Mouse (Mus musculus) forebrain, embryonic 13.5 days (tissue): ENCODE data around the gene Akap14. TPM values are rescaled to one million over a fixed set of nuclear protein-coding genes. Genes with fewer than 3 reads are reported as not detected.
A peak's percentile ranks its signal among the peaks of the same experiment; 100 is the strongest.
"Not testable (repeated sequence)": the region's sequence is repeated elsewhere in the genome, so short reads cannot be mapped to it uniquely, and the experiment has no call there.

Experiments
- ATAC-seq: fragments of 200-750 bp; cut with Nextera tagmentation; 2 replicates; pipeline ENCODE4 v1.8.0; 2017
- H3K27ac ChIP-seq: fragments of 300-500 bp; sonication (generic); 2 replicates; pipeline ENCODE4 v1.5.1; 2015; ENCODE audit warnings: inconsistent platforms, mild to moderate bottlenecking, moderate library complexity
- H3K27me3 ChIP-seq: fragments of 300-500 bp; sonication (generic); 2 replicates; pipeline ENCODE4 v1.6.1; 2015; ENCODE audit warnings: mild to moderate bottlenecking, inconsistent platforms
- H3K36me3 ChIP-seq: fragments of 300-500 bp; sonication (generic); 2 replicates; pipeline ENCODE4 v1.6.1; 2015; ENCODE audit warnings: mild to moderate bottlenecking, inconsistent platforms; ENCODE audit not compliant: poor library complexity, severe bottlenecking
- H3K4me1 ChIP-seq: fragments of 300-500 bp; sonication (generic); 2 replicates; pipeline ENCODE4 v1.6.1; 2015; ENCODE audit warnings: inconsistent platforms
- H3K4me2 ChIP-seq: fragments of 300-500 bp; sonication (generic); 2 replicates; pipeline ENCODE4 v1.6.1; 2015; ENCODE audit warnings: inconsistent platforms, mild to moderate bottlenecking, moderate library complexity
- H3K4me3 ChIP-seq: fragments of 300-500 bp; sonication (generic); 2 replicates; pipeline ENCODE4 v1.5.1; 2015; ENCODE audit warnings: mild to moderate bottlenecking, inconsistent platforms
- H3K9ac ChIP-seq: fragments of 300-500 bp; sonication (generic); 2 replicates; pipeline ENCODE4 v1.6.1; 2015; ENCODE audit warnings: mild to moderate bottlenecking, inconsistent platforms
- H3K9me3 ChIP-seq: fragments of 300-500 bp; sonication (generic); replicated peaks from 2 replicates; pipeline ENCODE4 v1.6.1; 2016; ENCODE audit warnings: inconsistent platforms
- WGBS: fragments of 180-500 bp; shearing (Covaris S2); methylation state at CpG from one replicate; pipeline ENCODE4 v1.1.7; 2015; 5-methylcytosine and 5-hydroxymethylcytosine counted together
- polyA plus RNA-seq: library from polyadenylated mRNA; unstranded; fragments of >200 nt; fragmentation: Nextera tagmentation; extraction: Ambion mirVana; gene quantifications from 2 replicates; pipeline ENCODE4 v1.2.1, GENCODE M21; 2015

The Akap14 gene
- 0.13 and 0.27 TPM in 2 replicates for polyA plus RNA-seq

DNA sequence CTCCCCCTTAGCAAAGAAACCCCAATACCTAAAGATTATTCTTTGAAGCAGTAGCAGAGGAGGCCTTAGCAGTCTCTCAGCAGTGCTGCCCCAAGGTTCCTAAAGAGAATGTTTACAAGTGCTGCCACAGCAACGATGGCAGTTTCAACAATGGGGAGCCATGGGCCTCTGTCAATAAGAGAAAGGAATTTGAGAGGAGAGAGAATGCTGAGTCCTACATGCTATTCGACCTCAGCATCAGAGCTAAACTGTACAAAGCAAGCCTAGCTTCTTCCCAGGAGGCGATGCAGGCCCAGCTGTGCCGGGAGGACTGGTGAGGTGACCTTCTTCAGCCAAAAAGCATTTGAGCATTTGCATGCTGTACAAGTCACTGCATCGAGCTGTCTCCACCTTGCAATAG lies at the start of gene Akap14:
Gene Akap14 (minus strand): TSS at position 101 of the 400 bp plus-strand sequence.
- Histone ChIP-seq H3K27ac (no peak within 1 kb of the TSS), H3K4me3 (no peak within 1 kb of the TSS), H3K4me1 (no peaks in the 10 kb centered on the region), H3K36me3 (no peaks in the 10 kb centered on the region), H3K4me2 (no peak within 1 kb of the TSS), H3K27me3 (no peaks in the 10 kb centered on the region), H3K9ac (no peak within 1 kb of the TSS), H3K9me3 (no peaks in the 10 kb centered on the region)
- WGBS, result 40% methylated on average over 5 of the region's 5 CpGs
- ATAC-seq, result no peak

- Histone ChIP-seq H3K9me3 (no peaks in the 10 kb centered on the region), H3K4me3 (no peak within 1 kb of the TSS), H3K4me1 (no peaks in the 10 kb centered on the region), H3K27me3 (no peaks in the 10 kb centered on the region), H3K36me3 (no peaks in the 10 kb centered on the region), H3K9ac (no peak within 1 kb of the TSS), H3K27ac (no peak within 1 kb of the TSS), H3K4me2 (no peak within 1 kb of the TSS)
- ATAC-seq, result no peak
- WGBS, result 90% methylated on average over 10 of the region's 10 CpGs
Measured at GRCm38 (mm10) chrX:37210941-37211340, 42.3 kb upstream of the Akap14 start, which contains the start of gene Gm9. Gm9 (minus strand) TSS chrX:37211041.

DNA sequence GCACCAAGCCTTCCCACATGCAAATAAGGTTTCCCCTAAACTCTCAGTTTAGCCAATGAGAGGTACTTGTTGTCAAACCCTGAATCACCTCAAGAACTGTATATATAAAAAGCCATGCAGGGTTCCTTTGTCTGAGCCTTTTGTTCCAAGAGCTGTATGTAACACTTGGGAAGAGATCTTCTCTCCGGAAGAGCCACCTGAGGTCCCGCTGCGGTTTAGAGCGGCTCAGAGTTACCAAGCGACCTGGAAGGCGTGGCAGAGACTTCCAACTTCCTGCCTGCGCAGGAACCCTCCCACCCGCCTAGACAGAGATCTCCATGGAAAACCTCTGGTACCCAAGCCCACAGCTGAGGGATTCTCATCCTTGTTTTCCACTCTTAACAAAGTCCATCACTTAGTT lies 30.0 kb upstream of the Akap14 start:
- H3K4me3 ChIP-seq, result no peak overlapping the region
- WGBS, result 74% methylated on average over 8 of the region's 8 CpGs
- H3K4me1 ChIP-seq, result no peaks in the 10 kb centered on the region
- no peak overlapping the region for H3K9ac ChIP-seq
- H3K27me3 ChIP-seq, result no peaks in the 10 kb centered on the region
- no peaks in the 10 kb centered on the region for H3K36me3 ChIP-seq
- no peak overlapping the region for H3K4me2 ChIP-seq
- no peak for ATAC-seq
- H3K9me3 ChIP-seq, result no peaks in the 10 kb centered on the region
- no peak overlapping the region for H3K27ac ChIP-seq

DNA sequence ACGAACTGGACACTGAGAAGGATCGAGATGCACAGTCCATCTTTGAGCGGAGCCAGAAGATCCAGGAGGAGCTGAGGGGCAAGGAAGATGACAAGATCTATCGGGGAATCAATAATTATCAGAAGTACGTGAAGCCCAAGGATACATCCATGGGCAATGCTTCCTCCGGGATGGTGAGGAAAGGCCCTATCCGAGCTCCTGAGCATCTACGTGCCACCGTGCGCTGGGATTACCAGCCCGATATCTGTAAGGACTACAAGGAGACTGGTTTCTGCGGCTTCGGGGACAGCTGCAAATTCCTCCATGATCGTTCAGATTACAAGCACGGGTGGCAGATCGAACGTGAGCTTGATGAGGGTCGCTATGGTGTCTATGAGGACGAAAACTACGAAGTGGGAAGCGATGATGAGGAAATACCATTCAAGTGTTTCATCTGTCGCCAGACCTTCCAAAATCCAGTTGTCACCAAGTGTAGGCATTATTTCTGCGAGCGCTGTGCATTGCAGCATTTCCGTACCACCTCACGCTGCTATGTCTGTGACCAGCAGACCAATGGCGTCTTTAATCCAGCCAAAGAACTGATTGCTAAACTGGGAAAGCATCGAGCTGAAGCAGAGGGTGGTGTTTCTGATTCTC lies 23.2 kb upstream of the Akap14 start:
- 20% methylated on average over 28 of the region's 28 CpGs for WGBS
- Histone ChIP-seq H3K4me3 (peak overlapping the region; percentile 53), H3K9me3 (no peaks in the 10 kb centered on the region), H3K36me3 (0 out of 2 replicates have a peak, but pooled peaks cover 3% of the 10 kb centered on the region), H3K27me3 (no peaks in the 10 kb centered on the region), H3K4me1 (peaks cover 3% of the 10 kb centered on the region; the same call in 1 of the 2 replicates), H3K27ac (peak overlapping the region; percentile 48; the same call in 1 of the 2 replicates), H3K9ac (peak overlapping the region; percentile 65), H3K4me2 (peak overlapping the region; percentile 63)
- peak; percentile 46 for ATAC-seq

- Histone ChIP-seq H3K4me1 (peaks cover 3% of the 10 kb centered on the region; the same call in 1 of the 2 replicates), H3K27me3 (no peaks in the 10 kb centered on the region), H3K27ac (peak within 1 kb of the TSS; percentile 48; the same call in 1 of the 2 replicates), H3K4me3 (peak within 1 kb of the TSS; percentile 53), H3K36me3 (0 out of 2 replicates have a peak, but pooled peaks cover 3% of the 10 kb centered on the region), H3K4me2 (peak within 1 kb of the TSS; percentile 63), H3K9ac (peak within 1 kb of the TSS; percentile 65), H3K9me3 (no peaks in the 10 kb centered on the region)
- peak; percentile 93 for ATAC-seq
- 20% methylated on average over 61 of the region's 63 CpGs for WGBS
Measured at GRCm38 (mm10) chrX:37191105-37191743, 22.6 kb upstream of the Akap14 start, which contains the start of the genes Ndufa1 and Rnf113a1. Ndufa1 (minus strand) TSS chrX:37191163. Rnf113a1 (plus strand) TSS chrX:37191245.

DNA sequence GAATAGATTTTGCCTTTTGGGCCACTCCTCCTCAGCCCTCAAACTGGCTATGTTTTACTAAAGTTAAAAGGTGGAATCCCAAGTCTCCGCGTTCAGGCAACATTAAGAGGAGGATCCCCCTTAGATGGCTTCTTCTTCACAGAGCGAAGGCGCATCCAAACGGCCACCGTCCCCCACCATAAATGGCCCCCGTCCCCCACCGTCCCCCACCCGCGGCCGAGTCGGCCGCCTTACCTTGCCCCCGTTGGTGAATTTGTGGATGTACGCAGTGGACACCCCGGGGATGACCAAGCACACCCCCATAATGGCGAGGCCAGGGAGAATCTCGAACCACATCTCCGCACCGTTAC lies 22.1 kb upstream of the Akap14 start:
- WGBS, result 15% methylated on average over 19 of the region's 20 CpGs
- H3K4me3 ChIP-seq, result peak overlapping the region; percentile 53
- H3K9ac ChIP-seq, result peak overlapping the region; percentile 65
- peak overlapping the region; percentile 63 for H3K4me2 ChIP-seq
- no peaks in the 10 kb centered on the region for H3K27me3 ChIP-seq
- H3K9me3 ChIP-seq, result no peaks in the 10 kb centered on the region
- 0 out of 2 replicates have a peak, but pooled peaks cover 3% of the 10 kb centered on the region for H3K36me3 ChIP-seq
- peaks cover 3% of the 10 kb centered on the region; the same call in 1 of the 2 replicates for H3K4me1 ChIP-seq
- H3K27ac ChIP-seq, result no peak overlapping the region
- no peak for ATAC-seq

DNA sequence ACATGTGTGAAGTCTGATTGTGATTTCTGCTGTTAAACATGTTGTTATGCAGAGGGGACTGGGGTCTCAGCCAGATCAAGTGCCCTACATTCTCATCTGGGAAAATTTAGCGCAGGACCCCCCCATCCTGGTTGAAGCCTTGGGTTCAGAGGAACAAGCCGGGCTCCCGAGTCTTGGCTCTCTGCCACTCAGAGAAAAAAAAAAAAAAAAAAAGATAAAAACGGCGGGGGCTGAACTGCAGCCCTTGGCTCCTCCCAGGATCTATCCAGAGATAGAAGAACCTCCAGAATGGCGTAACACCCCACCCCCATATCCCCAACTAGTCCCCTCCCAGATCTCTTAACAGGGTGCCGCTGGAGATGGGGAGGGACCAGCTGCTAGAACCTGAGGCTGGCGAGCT lies 15.8 kb upstream of the Akap14 start:
- not testable (repeated sequence) for H3K27me3 ChIP-seq, H3K27ac ChIP-seq, H3K4me1 ChIP-seq, H3K4me3 ChIP-seq, H3K4me2 ChIP-seq, H3K9me3 ChIP-seq, H3K36me3 ChIP-seq, ATAC-seq, H3K9ac ChIP-seq
- WGBS, result 62% methylated on average over 6 of the region's 8 CpGs

- Histone ChIP-seq H3K27ac (no peak overlapping the region), H3K4me2 (no peak overlapping the region), H3K36me3 (no peaks in the 10 kb centered on the region), H3K9ac (no peak overlapping the region), H3K4me3 (no peak overlapping the region), H3K27me3 (no peaks in the 10 kb centered on the region), H3K4me1 (no peaks in the 10 kb centered on the region), H3K9me3 (no peaks in the 10 kb centered on the region)
- 34% methylated on average over 3 of the region's 3 CpGs for WGBS
- no peak for ATAC-seq
Measured at GRCm38 (mm10) chrX:37167085-37167484, 1.6 kb downstream of the Akap14 start.

- ATAC-seq, result no peak
- H3K9me3 ChIP-seq, result no peaks in the 10 kb centered on the region
- no peak overlapping the region for H3K9ac ChIP-seq
- no peak overlapping the region for H3K4me2 ChIP-seq
- WGBS, result 76% methylated on average over 18 of the region's 18 CpGs
- H3K4me3 ChIP-seq, result no peak overlapping the region
- H3K4me1 ChIP-seq, result no peaks in the 10 kb centered on the region
- no peaks in the 10 kb centered on the region for H3K36me3 ChIP-seq
- H3K27ac ChIP-seq, result no peak overlapping the region
- H3K27me3 ChIP-seq, result no peaks in the 10 kb centered on the region
Measured at GRCm38 (mm10) chrX:37163115-37163514, 5.5 kb downstream of the Akap14 start.

DNA sequence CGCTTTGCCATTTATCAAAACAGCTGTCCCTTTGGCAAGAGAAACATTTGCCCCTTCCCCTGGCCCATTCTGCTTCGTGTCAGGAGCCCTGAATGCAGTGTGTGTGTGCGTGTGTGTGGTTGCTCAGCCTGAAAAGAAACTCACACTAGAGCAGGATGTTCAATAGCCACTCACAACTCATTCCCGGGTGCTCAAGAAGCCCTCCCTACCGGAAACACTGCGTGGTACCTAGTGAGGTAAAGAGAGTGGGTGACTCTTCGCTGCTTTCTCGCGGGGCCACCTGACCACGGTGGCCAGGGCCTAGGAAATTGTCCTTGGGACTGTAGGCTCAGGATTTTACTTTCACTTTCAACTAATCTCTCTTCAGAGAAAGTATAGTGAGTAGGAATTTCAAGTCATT lies 7.5 kb downstream of the Akap14 start:
- Histone ChIP-seq H3K36me3 (peaks cover 4% of the 10 kb centered on the region; the same call in 1 of the 2 replicates), H3K4me2 (no peak overlapping the region), H3K4me1 (no peaks in the 10 kb centered on the region), H3K27me3 (no peaks in the 10 kb centered on the region), H3K4me3 (no peak overlapping the region), H3K9ac (no peak overlapping the region), H3K27ac (no peak overlapping the region), H3K9me3 (no peaks in the 10 kb centered on the region)
- 81% methylated on average over 10 of the region's 10 CpGs for WGBS
- no peak for ATAC-seq

DNA sequence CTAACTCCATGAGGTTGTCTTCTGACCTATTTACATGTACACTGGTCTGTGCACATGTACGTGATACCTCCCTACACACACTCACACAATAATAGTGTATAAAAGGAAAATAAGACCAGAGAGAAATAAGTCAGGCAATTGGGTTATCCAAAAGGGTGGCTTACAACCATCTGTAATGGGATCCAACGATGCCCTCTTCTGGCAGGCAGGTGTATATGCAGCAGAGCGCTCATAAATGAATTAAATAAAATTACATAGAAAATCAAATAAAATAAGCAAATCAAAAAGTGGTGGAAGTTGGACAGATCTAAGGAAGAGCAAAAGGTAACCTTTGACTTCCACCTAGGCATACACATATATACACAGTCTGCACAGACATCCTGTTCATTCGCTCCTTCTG lies 10.8 kb downstream of the Akap14 start:
- no peak overlapping the region for H3K9ac ChIP-seq
- ATAC-seq, result no peak
- H3K4me3 ChIP-seq, result no peak overlapping the region
- no peaks in the 10 kb centered on the region for H3K27me3 ChIP-seq
- peaks cover 19% of the 10 kb centered on the region for H3K36me3 ChIP-seq
- H3K9me3 ChIP-seq, result no peaks in the 10 kb centered on the region
- no peak overlapping the region for H3K4me2 ChIP-seq
- no peak overlapping the region for H3K27ac ChIP-seq
- H3K4me1 ChIP-seq, result no peaks in the 10 kb centered on the region
- WGBS, result 58% methylated on average over 4 of the region's 4 CpGs

DNA sequence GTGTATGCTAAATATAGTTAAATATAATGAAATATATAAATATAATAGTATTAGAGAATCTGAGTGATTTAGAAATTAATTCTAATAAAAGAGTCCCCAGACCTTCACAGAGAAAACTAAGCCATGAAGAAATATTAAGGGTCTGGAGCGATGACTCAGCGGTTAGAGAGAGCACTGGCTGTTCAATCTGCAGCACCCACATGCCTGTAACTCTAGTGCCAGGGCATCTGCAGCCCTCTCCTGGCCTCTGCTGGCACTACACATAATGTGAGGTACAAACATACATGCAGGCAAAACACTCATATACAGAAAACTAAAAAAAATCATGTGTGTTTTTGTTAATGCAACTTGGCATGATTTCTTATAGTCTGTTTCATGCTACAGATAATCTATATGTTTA lies 23.7 kb downstream of the Akap14 start:
- Histone ChIP-seq H3K4me2 (no peak overlapping the region), H3K4me1 (no peaks in the 10 kb centered on the region), H3K9ac (no peak overlapping the region), H3K27ac (no peak overlapping the region), H3K4me3 (no peak overlapping the region), H3K9me3 (no peaks in the 10 kb centered on the region), H3K36me3 (peaks cover 29% of the 10 kb centered on the region), H3K27me3 (no peaks in the 10 kb centered on the region)
- no peak for ATAC-seq
- 93% methylated on average over 2 of the region's 2 CpGs for WGBS
